Mouse (Mus musculus) forelimb bud, embryonic 11.5 days (tissue): ENCODE results near the gene Eif2d.

Experiments used
- DNase-seq: peaks from one replicate; pipeline ENCODE4 v3.0.0-alpha.2; 2012; ENCODE audit warnings: low read depth, low spot score

Eif2d gene

GRCm38 (mm10) chr1:131153018-131153629, at the start of gene Eif2d:
Gene Eif2d (plus strand): TSS chr1:131153181.
- DNase-seq: peak; percentile 84

- no peak for DNase-seq
Observed at GRCm38 (mm10) chr1:131103776-131104424, 49.1 kb upstream of the Eif2d start.

GRCm38 (mm10) chr1:131107575-131108308, 45.2 kb upstream of the Eif2d start:
- no peak for DNase-seq

GRCm38 (mm10) chr1:131110525-131111106, 42.4 kb upstream of the Eif2d start:
- no peak for DNase-seq

- no peak for DNase-seq
Observed at GRCm38 (mm10) chr1:131112576-131112975, 40.4 kb upstream of the Eif2d start.

GRCm38 (mm10) chr1:131115932-131116331, 37.0 kb upstream of the Eif2d start:
- DNase-seq: peak; percentile 80

- DNase-seq: no peak
Observed at GRCm38 (mm10) chr1:131116430-131117011, 36.5 kb upstream of the Eif2d start.

- no peak for DNase-seq
Observed at GRCm38 (mm10) chr1:131118530-131118929, 34.5 kb upstream of the Eif2d start.

- DNase-seq: no peak
Observed at GRCm38 (mm10) chr1:131119026-131119425, 34.0 kb upstream of the Eif2d start.

- DNase-seq: no peak
Observed at GRCm38 (mm10) chr1:131121987-131122386, 31.0 kb upstream of the Eif2d start.

- DNase-seq: no peak
Observed at GRCm38 (mm10) chr1:131123522-131124265, 29.3 kb upstream of the Eif2d start.

- no peak for DNase-seq
Observed at GRCm38 (mm10) chr1:131125987-131126744, 26.8 kb upstream of the Eif2d start.

- DNase-seq: no peak
Observed at GRCm38 (mm10) chr1:131134231-131134630, 18.8 kb upstream of the Eif2d start.

GRCm38 (mm10) chr1:131134942-131135522, 17.9 kb upstream of the Eif2d start:
- DNase-seq: no peak

GRCm38 (mm10) chr1:131135960-131136629, 16.9 kb upstream of the Eif2d start:
- DNase-seq: no peak

GRCm38 (mm10) chr1:131137111-131137510, 15.9 kb upstream of the Eif2d start:
- no peak for DNase-seq

GRCm38 (mm10) chr1:131137717-131138118, 15.3 kb upstream of the Eif2d start:
- no peak for DNase-seq

GRCm38 (mm10) chr1:131138191-131139016, 14.6 kb upstream of the Eif2d start, which contains the start of gene Dyrk3:
Gene Dyrk3 (minus strand): TSS chr1:131138340.
- peak; percentile 90 for DNase-seq
